Mouse (Mus musculus) C2C12 (cell line): ENCODE data around the gene Pim1. TPM values are rescaled to one million over a fixed set of nuclear protein-coding genes. Genes with fewer than 3 reads are reported as not detected.

Experiments
- H3K27me3 ChIP-seq: one replicate; pipeline ENCODE4 v1.6.1; 2011; ENCODE audit not compliant: control insufficient read depth, insufficient read depth, insufficient read length
- H3K36me3 ChIP-seq: one replicate; pipeline ENCODE4 v1.6.1; 2011; ENCODE audit not compliant: control insufficient read depth, insufficient read depth
- H3K4me3 ChIP-seq: one replicate; pipeline ENCODE4 v1.5.1; 2011; ENCODE audit warnings: mild to moderate bottlenecking, control low read depth; ENCODE audit not compliant: poor library complexity, insufficient read depth, severe bottlenecking
- H3K79me2 ChIP-seq: one replicate; pipeline ENCODE4 v1.6.1; 2011; ENCODE audit not compliant: control insufficient read depth, insufficient read depth
- H3K79me3 ChIP-seq: one replicate; pipeline ENCODE4 v1.6.1; 2011; ENCODE audit warnings: low read depth, control low read depth
- H3ac ChIP-seq: one replicate; pipeline ENCODE3; 2011; ENCODE audit warnings: low read depth; ENCODE audit not compliant: control insufficient read depth, insufficient read length
- CEBPB ChIP-seq: IDR thresholded peaks from one replicate; pipeline ENCODE4 v1.6.1; 2011; ENCODE audit warnings: low read depth, mild to moderate bottlenecking, control low read depth, moderate library complexity
- CTCF ChIP-seq: IDR thresholded peaks from one replicate; pipeline ENCODE4 v1.5.1; 2011; ENCODE audit not compliant: control insufficient read depth, insufficient read depth, insufficient read length
- FOSL1 ChIP-seq: IDR thresholded peaks from one replicate; pipeline ENCODE4 v1.8.0; 2011; ENCODE audit warnings: mild to moderate bottlenecking, low read length; ENCODE audit not compliant: poor library complexity, insufficient read depth, severe bottlenecking
- MAX ChIP-seq: IDR thresholded peaks from one replicate; pipeline ENCODE4 v1.6.1; 2011; ENCODE audit warnings: mild to moderate bottlenecking, control low read depth
- MYOD1 ChIP-seq: IDR thresholded peaks from one replicate; pipeline ENCODE4 v1.6.1; 2011; ENCODE audit warnings: low read depth; ENCODE audit not compliant: control insufficient read depth, insufficient read length
- MYOG ChIP-seq: IDR thresholded peaks from one replicate; pipeline ENCODE4 v1.6.1; 2011; ENCODE audit not compliant: control insufficient read depth, insufficient read length; ENCODE audit errors: extremely low read depth
- USF1 ChIP-seq: IDR thresholded peaks from one replicate; pipeline ENCODE4 v1.6.1; 2011; ENCODE audit warnings: low read depth, mild to moderate bottlenecking, control low read depth, moderate library complexity
- polyA plus RNA-seq: library from polyadenylated mRNA; unstranded; fragments of >200 nt; fragmentation: generic; extraction: Trizol; gene quantifications from one replicate; pipeline ENCODE4 v1.2.1, GENCODE M21; 2012; ENCODE audit warnings: missing spikeins

Pim1 gene
- polyA plus RNA-seq, 1 experiment, result 4.8 TPM

DNA sequence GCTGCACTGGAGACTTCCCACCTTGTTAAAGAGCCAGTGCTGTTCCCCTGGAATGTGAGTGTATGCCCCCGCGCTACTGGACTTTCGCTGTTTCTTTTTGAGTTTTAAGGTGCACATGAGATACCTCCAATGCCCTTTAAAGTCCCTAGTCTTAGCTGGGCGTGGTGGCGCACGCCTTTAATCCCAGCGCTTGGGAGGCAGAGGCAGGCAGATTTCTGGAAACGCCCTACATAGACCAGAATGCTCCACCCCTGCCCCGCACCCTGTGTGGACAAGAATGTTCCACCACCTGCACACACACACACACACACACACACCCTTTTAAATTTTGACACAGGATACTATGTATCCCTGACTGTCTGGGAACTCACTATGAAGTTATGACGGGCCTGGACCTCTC, 17.1 kb upstream of the Pim1 start:
- no peaks in the 10 kb centered on the region for H3K36me3 ChIP-seq
- no peak overlapping the region for H3ac ChIP-seq
- no peaks in the 10 kb centered on the region for H3K79me3 ChIP-seq
- H3K27me3 ChIP-seq, result no peaks in the 10 kb centered on the region
- no peaks in the 10 kb centered on the region for H3K79me2 ChIP-seq
- TF ChIP-seq CEBPB, result no peak
- no peak for TF ChIP-seq USF1
- TF ChIP-seq MYOD1, result no peak
- TF ChIP-seq MYOG, result no peak
- TF ChIP-seq FOSL1, result no peak
- H3K4me3 ChIP-seq, result no peak overlapping the region

DNA sequence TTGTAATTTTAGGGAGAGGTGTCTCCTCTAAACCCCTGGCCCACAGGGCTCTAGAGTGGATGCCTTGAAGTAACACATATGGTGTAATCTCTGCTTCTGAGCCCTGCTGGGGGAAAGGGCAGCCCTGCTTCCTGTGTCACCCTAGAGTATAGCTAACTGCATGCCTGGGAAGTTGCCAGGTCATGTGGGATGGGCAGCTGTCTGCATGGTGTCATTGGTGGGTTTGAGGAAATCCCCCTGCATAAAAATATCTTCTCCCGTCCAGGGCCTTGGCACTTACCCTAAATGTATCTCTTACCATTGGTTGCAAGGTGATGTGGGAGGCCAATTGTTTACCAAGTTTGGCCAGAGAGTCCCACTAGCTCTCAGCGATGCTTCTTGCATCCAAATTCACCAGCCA, 16.5 kb upstream of the Pim1 start:
- Histone ChIP-seq H3ac (no peak overlapping the region), H3K79me2 (no peaks in the 10 kb centered on the region), H3K27me3 (no peaks in the 10 kb centered on the region), H3K79me3 (no peaks in the 10 kb centered on the region), H3K36me3 (no peaks in the 10 kb centered on the region), H3K4me3 (no peak overlapping the region)
- TF ChIP-seq CEBPB (no peak), USF1 (no peak), MYOD1 (no peak), FOSL1 (no peak), MAX (no peak), CTCF (no peak), MYOG (no peak)

DNA sequence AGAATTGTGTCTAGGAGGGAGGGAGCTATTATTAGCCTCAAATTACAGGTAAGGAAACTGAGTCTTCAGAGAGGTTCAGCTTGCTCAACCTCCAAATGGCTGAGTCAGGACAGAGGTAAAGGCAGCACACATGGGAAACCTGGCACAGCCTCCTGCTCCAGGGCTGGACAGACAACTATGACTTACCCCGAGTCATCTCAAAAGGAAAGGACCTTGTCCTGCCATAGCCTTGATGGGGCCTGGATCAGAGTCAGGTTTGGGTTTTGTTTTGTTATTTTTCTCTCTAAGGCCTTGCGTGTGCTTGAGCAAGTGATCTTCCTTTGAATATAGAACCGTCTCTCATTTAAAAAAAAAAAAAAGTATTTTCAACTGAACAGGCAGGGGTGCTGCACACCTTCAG, 15.4 kb upstream of the Pim1 start:
- TF ChIP-seq MYOG (no peak), CEBPB (no peak), MAX (no peak), MYOD1 (no peak), CTCF (no peak), FOSL1 (no peak), USF1 (no peak)
- Histone ChIP-seq H3K79me2 (no peaks in the 10 kb centered on the region), H3K36me3 (no peaks in the 10 kb centered on the region), H3K4me3 (no peak overlapping the region), H3K27me3 (no peaks in the 10 kb centered on the region), H3ac (no peak overlapping the region), H3K79me3 (no peaks in the 10 kb centered on the region)

DNA sequence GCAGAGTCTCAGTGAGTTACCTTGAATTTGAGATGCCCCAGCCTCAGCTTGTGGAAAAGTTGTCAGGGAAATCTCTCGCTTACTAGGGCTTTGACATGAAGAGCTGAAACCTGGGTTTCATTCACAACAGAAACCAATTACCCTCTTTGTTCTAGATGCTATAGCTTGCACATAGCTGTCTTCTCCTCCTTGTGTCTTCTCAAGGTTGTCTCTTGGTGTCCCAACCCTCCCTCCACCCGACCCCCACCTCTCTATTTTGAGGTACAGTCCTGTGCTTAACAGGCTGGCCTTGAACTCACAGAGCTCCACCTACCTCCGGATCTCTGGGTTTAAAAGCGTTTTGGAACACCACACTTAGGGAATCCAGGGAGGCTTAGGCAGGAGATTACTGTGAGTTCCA, 14.1 kb upstream of the Pim1 start:
- H3K79me2 ChIP-seq, result no peaks in the 10 kb centered on the region
- no peak overlapping the region for H3K4me3 ChIP-seq
- no peak for TF ChIP-seq CTCF
- no peak for TF ChIP-seq USF1
- TF ChIP-seq MAX, result no peak
- TF ChIP-seq CEBPB, result no peak
- TF ChIP-seq MYOG, result no peak
- no peak for TF ChIP-seq MYOD1
- no peak for TF ChIP-seq FOSL1
- H3K27me3 ChIP-seq, result no peaks in the 10 kb centered on the region
- H3ac ChIP-seq, result no peak overlapping the region
- no peaks in the 10 kb centered on the region for H3K36me3 ChIP-seq
- no peaks in the 10 kb centered on the region for H3K79me3 ChIP-seq

DNA sequence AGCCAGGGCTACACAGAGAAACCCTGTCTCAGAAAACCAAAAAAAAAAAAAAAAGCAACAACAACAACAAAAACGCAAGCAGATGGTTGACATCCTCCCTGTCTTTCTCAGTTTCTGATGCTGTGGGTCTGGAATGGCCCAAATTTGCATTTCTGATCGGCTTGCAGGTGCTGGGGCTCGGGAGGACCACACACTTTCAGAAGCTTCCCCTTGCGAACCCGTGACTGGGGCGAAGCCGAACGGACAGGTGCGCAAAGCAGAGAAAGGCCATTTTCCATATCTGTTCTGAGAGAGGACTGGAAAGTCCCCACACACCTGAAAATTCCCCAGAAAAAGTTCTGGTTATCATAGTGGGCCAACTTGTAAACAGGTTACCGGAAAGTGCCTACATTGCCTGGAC, 13.2 kb upstream of the Pim1 start:
- Histone ChIP-seq H3K4me3 (no peak overlapping the region), H3K36me3 (no peaks in the 10 kb centered on the region), H3K79me3 (no peaks in the 10 kb centered on the region), H3K79me2 (no peaks in the 10 kb centered on the region), H3ac (no peak overlapping the region), H3K27me3 (no peaks in the 10 kb centered on the region)
- TF ChIP-seq FOSL1, result no peak
- TF ChIP-seq MYOD1, result no peak
- TF ChIP-seq USF1, result no peak
- no peak for TF ChIP-seq CTCF
- no peak for TF ChIP-seq CEBPB

DNA sequence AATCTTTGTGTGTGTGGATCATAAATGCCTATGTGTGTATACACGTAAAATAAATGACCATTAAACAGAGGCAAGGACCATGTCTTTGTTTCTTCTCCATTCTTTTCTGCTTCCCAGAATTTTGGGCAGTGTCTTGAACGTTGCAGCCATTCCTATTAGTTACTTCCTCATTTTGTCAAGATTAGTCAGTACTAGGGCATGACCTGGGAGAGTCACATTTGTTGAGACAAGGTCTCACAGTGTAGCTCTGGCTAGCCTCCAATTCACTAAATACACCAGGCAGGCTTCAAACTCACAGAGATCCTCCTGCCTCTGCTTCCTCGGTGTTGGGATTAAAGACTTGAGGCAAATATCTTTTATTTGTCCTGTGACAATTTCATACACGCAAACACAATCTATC, 12.3 kb upstream of the Pim1 start:
- Histone ChIP-seq H3K27me3 (no peaks in the 10 kb centered on the region), H3K79me3 (no peaks in the 10 kb centered on the region), H3K36me3 (no peaks in the 10 kb centered on the region), H3ac (no peak overlapping the region), H3K4me3 (no peak overlapping the region), H3K79me2 (no peaks in the 10 kb centered on the region)
- TF ChIP-seq MYOG (no peak), USF1 (no peak), FOSL1 (no peak), MYOD1 (no peak), MAX (no peak), CEBPB (no peak), CTCF (no peak)
